Mouse (Mus musculus) hindbrain, embryonic 12.5 days (tissue): ENCODE data around the gene Efcab5. TPM values are rescaled to one million over a fixed set of nuclear protein-coding genes. Genes with fewer than 3 reads are reported as not detected.
A peak's percentile ranks its signal among the peaks of the same experiment; 100 is the strongest.
"Not testable (repeated sequence)": the region's sequence is repeated elsewhere in the genome, so short reads cannot be mapped to it uniquely, and the experiment has no call there.

Experiments
- ATAC-seq: fragments of 200-750 bp; cut with Nextera tagmentation; 2 replicates; pipeline ENCODE4 v1.8.0; 2017; ENCODE audit warnings: moderate TSS enrichment; ENCODE audit not compliant: low FRiP score
- H3K27ac ChIP-seq: fragments of 300-500 bp; sonication (generic); 2 replicates; pipeline ENCODE4 v1.5.1; 2016; ENCODE audit warnings: mild to moderate bottlenecking
- H3K27me3 ChIP-seq: fragments of 300-500 bp; sonication (generic); 2 replicates; pipeline ENCODE4 v1.6.1; 2016; ENCODE audit warnings: mild to moderate bottlenecking
- H3K36me3 ChIP-seq: fragments of 300-500 bp; sonication (generic); 2 replicates; pipeline ENCODE4 v1.6.1; 2016; ENCODE audit warnings: mild to moderate bottlenecking
- H3K4me1 ChIP-seq: fragments of 300-500 bp; sonication (generic); 2 replicates; pipeline ENCODE4 v1.6.1; 2016
- H3K4me2 ChIP-seq: fragments of 300-500 bp; sonication (generic); replicated peaks from 2 replicates; pipeline ENCODE4 v1.6.1; 2016; ENCODE audit warnings: mild to moderate bottlenecking
- H3K4me3 ChIP-seq: fragments of 300-500 bp; sonication (generic); 2 replicates; pipeline ENCODE4 v1.5.1; 2016; ENCODE audit warnings: mild to moderate bottlenecking
- H3K9ac ChIP-seq: fragments of 300-500 bp; sonication (generic); 2 replicates; pipeline ENCODE4 v1.6.1; 2016; ENCODE audit warnings: mild to moderate bottlenecking, moderate library complexity
- H3K9me3 ChIP-seq: fragments of 300-500 bp; sonication (generic); replicated peaks from 2 replicates; pipeline ENCODE4 v1.6.1; 2016; ENCODE audit warnings: mild to moderate bottlenecking
- WGBS: fragments of 180-500 bp; shearing (Covaris S2); methylation state at CpG from one replicate; pipeline ENCODE4 v1.1.7; 2016; 5-methylcytosine and 5-hydroxymethylcytosine counted together
- polyA plus RNA-seq: library from polyadenylated mRNA; unstranded; fragments of >200 nt; fragmentation: Nextera tagmentation; extraction: Ambion mirVana; gene quantifications from 2 replicates; pipeline ENCODE4 v1.2.1, GENCODE M21; 2016

Efcab5 gene
- polyA plus RNA-seq, 1 experiment from 2014 or later, result 0.27 TPM

- H3K9ac ChIP-seq, result no peak overlapping the region
- WGBS, result 62% methylated on average over 5 of the region's 5 CpGs
- no peaks in the 10 kb centered on the region for H3K36me3 ChIP-seq
- no peaks in the 10 kb centered on the region for H3K4me1 ChIP-seq
- peaks cover 19% of the 10 kb centered on the region for H3K27me3 ChIP-seq
- no peak overlapping the region for H3K4me3 ChIP-seq
- no peak overlapping the region for H3K4me2 ChIP-seq
- H3K9me3 ChIP-seq, result no peaks in the 10 kb centered on the region
- no peak overlapping the region for H3K27ac ChIP-seq
- ATAC-seq, result no peak
Observed at GRCm38 (mm10) chr11:77084001-77084682, 104.6 kb downstream of the Efcab5 start.

- Histone ChIP-seq H3K9me3 (no peaks in the 10 kb centered on the region), H3K4me2 (no peak overlapping the region), H3K4me1 (peaks cover 8% of the 10 kb centered on the region), H3K27me3 (peaks cover 19% of the 10 kb centered on the region), H3K9ac (no peak overlapping the region), H3K27ac (no peak overlapping the region), H3K4me3 (no peak overlapping the region), H3K36me3 (peaks cover 11% of the 10 kb centered on the region)
- 97% methylated on average over 1 of the region's 1 CpGs for WGBS
- ATAC-seq, result no peak
Observed at GRCm38 (mm10) chr11:77079361-77079760, 109.4 kb downstream of the Efcab5 start.

GRCm38 (mm10) chr11:77078273-77079134 lies 110.3 kb downstream of the Efcab5 start, which contains the start of gene Nsrp1:
Gene Nsrp1 (minus strand): TSS chr11:77078435.
- 4% methylated on average over 48 of the region's 48 CpGs for WGBS
- peak; percentile 97 for ATAC-seq
- Histone ChIP-seq H3K27me3 (peaks cover 14% of the 10 kb centered on the region), H3K4me1 (peaks cover 8% of the 10 kb centered on the region), H3K36me3 (peaks cover 15% of the 10 kb centered on the region), H3K9ac (peak within 1 kb of the TSS; percentile 84), H3K4me2 (peak within 1 kb of the TSS; percentile 92), H3K27ac (peak within 1 kb of the TSS; percentile 82), H3K9me3 (no peaks in the 10 kb centered on the region), H3K4me3 (peak within 1 kb of the TSS; percentile 75)

GRCm38 (mm10) chr11:77077792-77078191 lies 111.0 kb downstream of the Efcab5 start:
- WGBS, result 3% methylated on average over 16 of the region's 16 CpGs
- Histone ChIP-seq H3K9me3 (no peaks in the 10 kb centered on the region), H3K4me3 (peak overlapping the region; percentile 75), H3K27ac (peak overlapping the region; percentile 82), H3K9ac (peak overlapping the region; percentile 84), H3K36me3 (peaks cover 15% of the 10 kb centered on the region), H3K4me1 (peaks cover 8% of the 10 kb centered on the region), H3K4me2 (peak overlapping the region; percentile 92), H3K27me3 (peaks cover 14% of the 10 kb centered on the region)
- peak; percentile 64 for ATAC-seq

GRCm38 (mm10) chr11:77077331-77077730 lies 111.4 kb downstream of the Efcab5 start:
- peak overlapping the region; percentile 75 for H3K4me3 ChIP-seq
- H3K9me3 ChIP-seq, H3K27ac ChIP-seq, H3K4me1 ChIP-seq, ATAC-seq: not testable (repeated sequence)
- peaks cover 15% of the 10 kb centered on the region for H3K36me3 ChIP-seq
- H3K4me2 ChIP-seq, result peak overlapping the region; percentile 92
- 51% methylated on average over 4 of the region's 4 CpGs for WGBS
- H3K27me3 ChIP-seq, result peaks cover 12% of the 10 kb centered on the region
- peak overlapping the region; percentile 84 for H3K9ac ChIP-seq

- Histone ChIP-seq H3K4me2 (no peak overlapping the region), H3K4me1 (no peaks in the 10 kb centered on the region), H3K4me3 (no peak overlapping the region), H3K9me3 (no peaks in the 10 kb centered on the region), H3K9ac (no peak overlapping the region), H3K27ac (no peak overlapping the region), H3K27me3 (no peaks in the 10 kb centered on the region), H3K36me3 (peaks cover 21% of the 10 kb centered on the region)
- 85% methylated on average over 4 of the region's 4 CpGs for WGBS
- no peak for ATAC-seq
Observed at GRCm38 (mm10) chr11:77070721-77071120, 118.0 kb downstream of the Efcab5 start.

GRCm38 (mm10) chr11:77068825-77069224 lies 119.9 kb downstream of the Efcab5 start:
- Histone ChIP-seq H3K4me3 (no peak overlapping the region), H3K9ac (no peak overlapping the region), H3K9me3 (no peaks in the 10 kb centered on the region), H3K4me1 (no peaks in the 10 kb centered on the region), H3K27me3 (no peaks in the 10 kb centered on the region), H3K4me2 (no peak overlapping the region), H3K36me3 (peaks cover 6% of the 10 kb centered on the region; the same call in 1 of the 2 replicates), H3K27ac (no peak overlapping the region)
- ATAC-seq, result no peak
- 96% methylated on average over 4 of the region's 4 CpGs for WGBS

GRCm38 (mm10) chr11:77063406-77063805 lies 125.4 kb downstream of the Efcab5 start:
- no peak overlapping the region for H3K9ac ChIP-seq
- no peaks in the 10 kb centered on the region for H3K4me1 ChIP-seq
- no peak overlapping the region for H3K4me3 ChIP-seq
- WGBS, result 97% methylated on average over 2 of the region's 2 CpGs
- ATAC-seq, result no peak
- no peak overlapping the region for H3K4me2 ChIP-seq
- peaks cover 6% of the 10 kb centered on the region; the same call in 1 of the 2 replicates for H3K36me3 ChIP-seq
- no peaks in the 10 kb centered on the region for H3K27me3 ChIP-seq
- H3K9me3 ChIP-seq, result no peaks in the 10 kb centered on the region
- no peak overlapping the region for H3K27ac ChIP-seq

- ATAC-seq, result no peak
- H3K36me3 ChIP-seq, result peaks cover 4% of the 10 kb centered on the region; the same call in 1 of the 2 replicates
- no peaks in the 10 kb centered on the region for H3K9me3 ChIP-seq
- no peak overlapping the region for H3K4me3 ChIP-seq
- H3K27ac ChIP-seq, result no peak overlapping the region
- 64% methylated on average over 5 of the region's 5 CpGs for WGBS
- no peak overlapping the region for H3K9ac ChIP-seq
- H3K4me1 ChIP-seq, result no peaks in the 10 kb centered on the region
- no peaks in the 10 kb centered on the region for H3K27me3 ChIP-seq
- no peak overlapping the region for H3K4me2 ChIP-seq
Observed at GRCm38 (mm10) chr11:77061951-77062350, 126.8 kb downstream of the Efcab5 start.

- Histone ChIP-seq H3K27me3 (no peaks in the 10 kb centered on the region), H3K4me3 (no peak overlapping the region), H3K36me3 (peaks cover 21% of the 10 kb centered on the region), H3K4me2 (no peak overlapping the region), H3K9me3 (no peaks in the 10 kb centered on the region), H3K27ac (no peak overlapping the region), H3K4me1 (no peaks in the 10 kb centered on the region), H3K9ac (no peak overlapping the region)
- no peak for ATAC-seq
- WGBS, result 82% methylated on average over 2 of the region's 2 CpGs
Observed at GRCm38 (mm10) chr11:77042816-77043215, 146.0 kb downstream of the Efcab5 start.

GRCm38 (mm10) chr11:77041891-77042290 lies 146.9 kb downstream of the Efcab5 start:
- H3K4me1 ChIP-seq, result no peaks in the 10 kb centered on the region
- no peak overlapping the region for H3K9ac ChIP-seq
- WGBS, result 86% methylated on average over 4 of the region's 4 CpGs
- H3K36me3 ChIP-seq, result peaks cover 19% of the 10 kb centered on the region
- H3K4me3 ChIP-seq, result no peak overlapping the region
- H3K27ac ChIP-seq, result no peak overlapping the region
- H3K9me3 ChIP-seq, result no peaks in the 10 kb centered on the region
- no peak for ATAC-seq
- no peaks in the 10 kb centered on the region for H3K27me3 ChIP-seq
- no peak overlapping the region for H3K4me2 ChIP-seq
